Mouse (Mus musculus) limb, embryonic 12.5 days (tissue): ENCODE measurements at regions not wholly inside any gene's neighbourhood (a gene's known extent, or its start where the extent isn't known, plus 50 kb on each side); places are given as distances from the start of the nearest gene placed in this dataset.

Source experiments
- ATAC-seq: fragments of 200-750 bp; cut with Nextera tagmentation; 2 replicates; pipeline ENCODE4 v1.8.0; 2017; ENCODE audit warnings: low read depth, moderate TSS enrichment; ENCODE audit not compliant: insufficient number of reproducible peaks, insufficient read depth, low FRiP score, low TSS enrichment
- H3K27ac ChIP-seq: fragments of 300-500 bp; sonication (generic); 2 replicates; pipeline ENCODE4 v1.5.1; 2016; ENCODE audit warnings: mild to moderate bottlenecking, moderate library complexity
- H3K27me3 ChIP-seq: fragments of 300-500 bp; sonication (generic); 2 replicates; pipeline ENCODE4 v1.6.1; 2016; ENCODE audit warnings: mild to moderate bottlenecking, moderate library complexity
- H3K36me3 ChIP-seq: fragments of 300-500 bp; sonication (generic); 2 replicates; pipeline ENCODE4 v1.6.1; 2016; ENCODE audit warnings: mild to moderate bottlenecking, moderate library complexity
- H3K4me1 ChIP-seq: fragments of 300-500 bp; sonication (generic); replicated peaks from 2 replicates; pipeline ENCODE4 v1.6.1; 2016
- H3K4me2 ChIP-seq: fragments of 300-500 bp; sonication (generic); 2 replicates; pipeline ENCODE4 v1.6.1; 2016; ENCODE audit warnings: mild to moderate bottlenecking, moderate library complexity
- H3K4me3 ChIP-seq: fragments of 300-500 bp; sonication (generic); replicated peaks from 2 replicates; pipeline ENCODE4 v1.5.1; 2016; ENCODE audit warnings: mild to moderate bottlenecking
- H3K9ac ChIP-seq: fragments of 300-500 bp; sonication (generic); replicated peaks from 2 replicates; pipeline ENCODE4 v1.6.1; 2016; ENCODE audit warnings: mild to moderate bottlenecking, moderate library complexity
- H3K9me3 ChIP-seq: fragments of 300-500 bp; sonication (generic); 2 replicates; pipeline ENCODE4 v1.6.1; 2016; ENCODE audit warnings: mild to moderate bottlenecking, moderate library complexity
- WGBS: fragments of 180-500 bp; shearing (Covaris S2); methylation state at CpG from one replicate; pipeline ENCODE4 v1.1.7; 2016; 5-methylcytosine and 5-hydroxymethylcytosine counted together

DNA sequence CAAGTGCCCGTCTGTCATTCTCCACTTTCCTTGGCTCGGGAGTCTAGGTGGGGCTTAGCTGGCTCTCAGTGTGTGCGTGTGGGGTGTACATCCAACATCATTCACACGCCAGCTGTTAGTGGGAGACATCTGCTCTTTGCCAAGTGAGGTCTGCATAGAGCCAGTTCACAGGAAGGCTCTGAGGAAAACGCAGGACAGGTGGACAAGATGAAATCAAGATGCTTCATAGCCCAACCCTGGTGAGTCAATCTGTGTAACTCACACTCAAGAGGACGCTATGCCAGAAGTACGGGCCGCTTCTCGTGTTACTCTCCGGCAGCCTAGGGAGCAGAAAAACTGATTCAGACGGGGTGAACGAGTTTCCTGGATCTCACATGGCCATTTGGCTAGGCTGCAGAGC lies 148.2 kb upstream of the Atp6ap2 start:
- Histone ChIP-seq H3K4me1 (no peaks in the 10 kb centered on the region), H3K4me2 (no peak overlapping the region), H3K4me3 (no peak overlapping the region), H3K9me3 (no peaks in the 10 kb centered on the region), H3K9ac (no peak overlapping the region), H3K27me3 (peaks cover 17% of the 10 kb centered on the region), H3K27ac (no peak overlapping the region), H3K36me3 (no peaks in the 10 kb centered on the region)
- ATAC-seq: no peak
- WGBS: 60% methylated on average over 12 of the region's 12 CpGs

DNA sequence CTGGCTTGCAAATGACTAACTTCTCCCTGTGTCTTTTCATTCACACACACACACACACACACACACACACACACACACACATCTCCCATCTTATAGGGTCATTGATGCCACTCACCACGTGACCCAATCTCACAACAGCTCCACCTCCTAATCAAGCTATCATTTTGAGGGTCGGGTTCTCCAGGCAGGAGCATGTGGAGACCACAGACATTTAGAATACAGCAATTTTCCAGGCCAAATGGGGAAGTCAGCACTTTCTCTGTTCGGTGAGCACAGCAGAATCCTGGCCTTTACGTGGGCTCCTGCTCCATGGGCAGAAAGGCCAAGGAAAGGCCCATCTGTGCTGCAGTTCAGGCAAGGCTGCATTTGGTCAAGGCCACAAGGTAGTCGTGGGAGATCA lies 143.8 kb upstream of the Atp6ap2 start:
- no peak overlapping the region for H3K4me2 ChIP-seq
- H3K4me1 ChIP-seq: no peaks in the 10 kb centered on the region
- no peak overlapping the region for H3K4me3 ChIP-seq
- WGBS: 71% methylated on average over 5 of the region's 5 CpGs
- no peak overlapping the region for H3K9ac ChIP-seq
- H3K27me3 ChIP-seq: peaks cover 20% of the 10 kb centered on the region
- ATAC-seq: no peak
- H3K27ac ChIP-seq: no peak overlapping the region
- no peaks in the 10 kb centered on the region for H3K36me3 ChIP-seq
- no peaks in the 10 kb centered on the region for H3K9me3 ChIP-seq

GRCm38 (mm10) chrX:12445093-12445492 lies 142.5 kb upstream of the Atp6ap2 start:
- Histone ChIP-seq H3K4me2 (no peak overlapping the region), H3K27me3 (peaks cover 20% of the 10 kb centered on the region), H3K4me1 (no peaks in the 10 kb centered on the region), H3K9ac (no peak overlapping the region), H3K27ac (no peak overlapping the region), H3K4me3 (no peak overlapping the region), H3K9me3 (no peaks in the 10 kb centered on the region), H3K36me3 (no peaks in the 10 kb centered on the region)
- WGBS: 76% methylated on average over 2 of the region's 2 CpGs
- no peak for ATAC-seq

GRCm38 (mm10) chrX:12447962-12448361 lies 139.6 kb upstream of the Atp6ap2 start:
- no peak for ATAC-seq
- no peaks in the 10 kb centered on the region for H3K36me3 ChIP-seq

DNA sequence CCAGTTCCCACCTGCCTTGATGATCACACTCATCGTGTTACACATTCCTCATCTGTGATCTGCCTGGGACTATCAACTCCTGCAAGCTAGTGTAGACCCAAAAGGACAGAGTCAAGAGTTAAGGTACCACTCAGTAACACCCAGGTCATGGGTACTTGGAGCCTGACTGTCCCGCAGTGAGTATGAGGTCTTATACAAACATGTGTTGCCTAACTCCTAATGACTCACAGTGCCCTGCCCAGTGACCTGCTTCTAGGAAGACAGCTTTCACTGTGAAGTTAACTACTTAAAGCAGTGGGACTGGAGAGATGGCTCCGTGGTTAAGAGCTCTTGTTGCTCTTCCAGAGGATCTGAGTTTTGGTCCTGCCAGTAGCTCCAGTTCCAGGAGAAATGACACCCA lies 137.9 kb upstream of the Atp6ap2 start:
- no peak overlapping the region for H3K4me2 ChIP-seq
- H3K36me3 ChIP-seq: no peaks in the 10 kb centered on the region
- no peak for ATAC-seq
- H3K9ac ChIP-seq: no peak overlapping the region
- peaks cover 9% of the 10 kb centered on the region; the same call in 1 of the 2 replicates for H3K27me3 ChIP-seq
- H3K4me3 ChIP-seq: no peak overlapping the region
- H3K9me3 ChIP-seq: no peaks in the 10 kb centered on the region
- H3K4me1 ChIP-seq: no peaks in the 10 kb centered on the region
- 76% methylated on average over 3 of the region's 3 CpGs for WGBS
- no peak overlapping the region for H3K27ac ChIP-seq

More at GRCm38 (mm10) chrX:12447962-12448361, 139.6 kb upstream of the Atp6ap2 start:
- no peak overlapping the region for H3K4me2 ChIP-seq
- 0 out of 2 replicates have a peak, but pooled peaks cover 11% of the 10 kb centered on the region for H3K27me3 ChIP-seq
- H3K4me1 ChIP-seq: no peaks in the 10 kb centered on the region
- no peak overlapping the region for H3K9ac ChIP-seq
- no peaks in the 10 kb centered on the region for H3K9me3 ChIP-seq
- H3K4me3 ChIP-seq: no peak overlapping the region
- no peak overlapping the region for H3K27ac ChIP-seq

GRCm38 (mm10) chrX:12452979-12453769 lies 134.4 kb upstream of the Atp6ap2 start:
- H3K36me3 ChIP-seq: no peaks in the 10 kb centered on the region
- peaks cover 3% of the 10 kb centered on the region; the same call in 1 of the 2 replicates for H3K27me3 ChIP-seq
- no peak overlapping the region for H3K27ac ChIP-seq
- no peak overlapping the region for H3K9ac ChIP-seq
- 86% methylated on average over 8 of the region's 8 CpGs for WGBS
- H3K4me3 ChIP-seq: no peak overlapping the region
- no peak for ATAC-seq
- no peak overlapping the region for H3K4me2 ChIP-seq
- no peaks in the 10 kb centered on the region for H3K4me1 ChIP-seq
- no peaks in the 10 kb centered on the region for H3K9me3 ChIP-seq

DNA sequence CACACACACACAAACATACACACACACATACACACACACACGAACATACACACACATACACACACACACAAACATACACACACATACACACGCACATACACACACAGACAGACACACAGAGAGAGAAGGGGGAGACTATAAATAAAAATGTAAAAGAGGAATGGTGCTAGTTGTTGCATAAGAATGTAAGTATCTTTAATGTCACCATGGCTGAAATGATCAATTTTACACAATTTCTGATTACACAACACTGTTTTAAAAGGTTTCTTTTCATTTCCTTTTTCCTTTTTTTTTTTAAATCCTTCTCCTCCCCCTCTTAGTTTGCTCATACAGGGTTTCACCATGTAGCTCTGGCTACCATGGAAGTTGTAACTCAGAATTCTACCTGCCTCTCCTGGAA lies 125.9 kb upstream of the Atp6ap2 start:
- peaks cover 14% of the 10 kb centered on the region; the same call in 1 of the 2 replicates for H3K27me3 ChIP-seq
- H3K36me3 ChIP-seq: no peaks in the 10 kb centered on the region
- no peak overlapping the region for H3K4me3 ChIP-seq
- WGBS: 67% methylated on average over 2 of the region's 2 CpGs
- no peak for ATAC-seq
- H3K9ac ChIP-seq: no peak overlapping the region
- peaks cover 6% of the 10 kb centered on the region; the same call in 1 of the 2 replicates for H3K4me1 ChIP-seq
- no peaks in the 10 kb centered on the region for H3K9me3 ChIP-seq
- no peak overlapping the region for H3K27ac ChIP-seq
- no peak overlapping the region for H3K4me2 ChIP-seq

DNA sequence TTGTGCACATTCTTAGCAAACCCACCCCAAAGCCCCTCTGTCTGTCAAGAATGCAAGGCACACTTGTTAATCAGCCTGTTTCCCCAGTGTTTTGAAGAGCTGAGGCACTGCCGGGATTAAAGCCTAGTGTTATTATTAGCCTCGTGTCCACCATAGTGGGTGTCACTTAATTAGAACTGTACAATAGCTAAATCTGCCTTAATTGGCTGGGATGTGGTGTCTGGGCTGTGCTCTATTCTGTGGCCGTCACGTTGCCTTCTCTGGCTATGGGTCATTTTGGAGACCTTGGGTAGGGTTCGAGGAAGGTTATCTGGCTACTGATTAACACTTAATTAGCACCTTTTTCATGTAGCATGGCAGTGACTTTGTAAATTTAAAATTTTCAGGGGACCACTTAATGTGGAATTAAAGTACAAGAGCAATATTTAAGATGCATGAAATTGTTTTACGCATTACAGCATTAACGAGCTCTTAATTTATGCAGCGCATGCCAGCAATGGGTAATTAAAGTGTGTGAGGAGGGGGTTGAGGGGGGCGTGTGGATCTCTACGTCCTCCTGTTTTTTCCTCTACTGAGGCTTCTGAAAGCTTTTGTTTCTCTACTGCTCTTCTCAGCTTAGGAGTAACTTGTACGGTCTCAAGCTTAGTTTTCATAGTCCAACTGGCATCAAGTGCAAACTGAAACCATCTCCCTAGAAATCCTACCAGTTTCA lies 124.5 kb upstream of the Atp6ap2 start:
- Histone ChIP-seq H3K27me3 (peaks cover 17% of the 10 kb centered on the region), H3K36me3 (no peaks in the 10 kb centered on the region), H3K9ac (no peak overlapping the region), H3K4me3 (no peak overlapping the region), H3K4me1 (peaks cover 20% of the 10 kb centered on the region), H3K4me2 (no peak overlapping the region), H3K9me3 (no peaks in the 10 kb centered on the region), H3K27ac (no peak overlapping the region)
- WGBS: 58% methylated on average over 11 of the region's 11 CpGs
- no peak for ATAC-seq

- H3K27ac ChIP-seq: 0 out of 2 replicates have a peak overlapping the region, but pooled peaks have one; percentile 69
- peaks cover 16% of the 10 kb centered on the region for H3K27me3 ChIP-seq
- 42% methylated on average over 10 of the region's 10 CpGs for WGBS
- no peaks in the 10 kb centered on the region for H3K36me3 ChIP-seq
- H3K4me2 ChIP-seq: no peak overlapping the region
- H3K9ac ChIP-seq: no peak overlapping the region
- H3K9me3 ChIP-seq: no peaks in the 10 kb centered on the region
- ATAC-seq: no peak
- peaks cover 28% of the 10 kb centered on the region for H3K4me1 ChIP-seq
- H3K4me3 ChIP-seq: no peak overlapping the region
Measured at GRCm38 (mm10) chrX:12466312-12466711, 121.3 kb upstream of the Atp6ap2 start.

DNA sequence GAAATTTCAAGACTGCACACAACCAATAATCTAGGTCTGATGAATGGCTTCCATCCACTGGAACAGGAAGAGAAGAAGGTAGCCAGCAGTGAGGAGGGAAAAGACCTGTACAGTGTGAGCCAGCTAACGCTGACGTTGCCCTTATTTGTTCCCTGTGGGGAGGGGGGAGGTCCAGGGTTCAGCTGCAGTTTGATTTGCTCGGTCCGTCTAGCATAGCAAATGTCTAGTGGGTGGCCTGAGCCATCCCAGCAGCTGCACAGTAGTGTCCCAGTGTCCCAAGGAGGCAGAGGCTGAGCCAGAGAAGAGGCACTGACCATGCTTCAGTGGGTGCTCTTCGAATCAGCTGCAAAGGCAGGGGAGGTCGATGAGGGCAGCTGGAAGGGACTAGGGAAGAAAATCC lies 120.7 kb upstream of the Atp6ap2 start:
- Histone ChIP-seq H3K9me3 (no peaks in the 10 kb centered on the region), H3K4me3 (no peak overlapping the region), H3K4me1 (peaks cover 28% of the 10 kb centered on the region), H3K4me2 (peak overlapping the region; percentile 15; the same call in 1 of the 2 replicates), H3K9ac (no peak overlapping the region), H3K27me3 (peaks cover 13% of the 10 kb centered on the region), H3K36me3 (no peaks in the 10 kb centered on the region), H3K27ac (peak overlapping the region; percentile 69)
- 22% methylated on average over 6 of the region's 6 CpGs for WGBS
- ATAC-seq: peak; percentile 54; the same call in 1 of the 2 replicates

GRCm38 (mm10) chrX:12467528-12468179 lies 119.9 kb upstream of the Atp6ap2 start:
- H3K9ac ChIP-seq: no peak overlapping the region
- peak overlapping the region; percentile 15; the same call in 1 of the 2 replicates for H3K4me2 ChIP-seq
- H3K9me3 ChIP-seq: no peaks in the 10 kb centered on the region
- peaks cover 13% of the 10 kb centered on the region for H3K27me3 ChIP-seq
- no peaks in the 10 kb centered on the region for H3K36me3 ChIP-seq
- 31% methylated on average over 10 of the region's 10 CpGs for WGBS
- H3K27ac ChIP-seq: peak overlapping the region; percentile 69
- peaks cover 28% of the 10 kb centered on the region for H3K4me1 ChIP-seq
- H3K4me3 ChIP-seq: no peak overlapping the region
- ATAC-seq: no peak
